Mouse (Mus musculus) cerebellum, adult 9-10 months (tissue): ENCODE measurements at regions not wholly inside any gene's neighbourhood (a gene's known extent, or its start where the extent isn't known, plus 50 kb on each side); places are given as distances from the start of the nearest gene placed in this dataset.

Experiments used
- DNase-seq: peaks from one replicate; pipeline ENCODE4 v3.0.0; 2022

DNA sequence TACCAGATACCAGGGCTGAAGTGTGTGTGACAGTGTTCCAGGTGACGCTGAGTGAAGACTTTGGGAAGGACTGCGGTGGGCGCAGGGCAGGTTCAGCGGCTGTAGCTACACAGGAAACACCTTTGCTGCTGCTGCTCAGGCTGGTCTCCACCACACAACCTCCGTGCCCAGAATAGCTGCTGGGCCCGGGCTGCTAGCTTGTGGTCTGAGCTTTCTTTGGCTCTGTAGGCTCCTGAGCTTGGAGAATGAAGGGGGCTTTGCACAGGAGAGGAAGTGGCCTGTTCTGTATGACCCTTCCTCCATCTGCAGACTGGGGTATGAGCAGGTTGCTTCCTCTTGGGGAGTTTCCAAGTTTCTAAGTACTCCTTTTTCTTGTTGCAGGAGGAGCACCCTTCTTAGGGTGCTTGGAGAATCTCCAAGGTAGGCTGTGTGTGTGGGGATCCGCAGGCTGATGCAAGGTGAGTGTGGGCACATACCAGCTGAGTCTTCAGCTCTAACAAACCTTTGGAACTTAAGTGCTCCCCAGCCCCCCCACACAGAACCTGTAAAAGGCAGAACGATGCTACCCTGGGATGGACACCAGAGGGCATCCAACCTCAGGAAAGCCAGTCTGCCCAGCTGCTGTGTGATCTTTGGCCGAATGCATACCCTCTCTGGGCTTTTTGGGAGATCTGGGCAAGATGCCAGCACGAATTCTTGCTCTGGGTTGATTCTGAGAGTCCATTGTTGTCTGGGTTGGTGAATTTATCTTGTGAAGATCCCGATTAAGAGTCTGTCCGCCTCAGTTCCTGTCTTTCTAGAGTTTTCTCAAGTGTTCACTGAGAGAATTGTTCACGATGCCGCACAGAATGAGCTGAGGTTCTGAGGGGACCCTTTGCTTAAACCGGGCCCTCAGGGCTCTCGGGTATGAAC lies 136.6 kb downstream of the Mn1 start:
- DNase-seq = no peak

DNA sequence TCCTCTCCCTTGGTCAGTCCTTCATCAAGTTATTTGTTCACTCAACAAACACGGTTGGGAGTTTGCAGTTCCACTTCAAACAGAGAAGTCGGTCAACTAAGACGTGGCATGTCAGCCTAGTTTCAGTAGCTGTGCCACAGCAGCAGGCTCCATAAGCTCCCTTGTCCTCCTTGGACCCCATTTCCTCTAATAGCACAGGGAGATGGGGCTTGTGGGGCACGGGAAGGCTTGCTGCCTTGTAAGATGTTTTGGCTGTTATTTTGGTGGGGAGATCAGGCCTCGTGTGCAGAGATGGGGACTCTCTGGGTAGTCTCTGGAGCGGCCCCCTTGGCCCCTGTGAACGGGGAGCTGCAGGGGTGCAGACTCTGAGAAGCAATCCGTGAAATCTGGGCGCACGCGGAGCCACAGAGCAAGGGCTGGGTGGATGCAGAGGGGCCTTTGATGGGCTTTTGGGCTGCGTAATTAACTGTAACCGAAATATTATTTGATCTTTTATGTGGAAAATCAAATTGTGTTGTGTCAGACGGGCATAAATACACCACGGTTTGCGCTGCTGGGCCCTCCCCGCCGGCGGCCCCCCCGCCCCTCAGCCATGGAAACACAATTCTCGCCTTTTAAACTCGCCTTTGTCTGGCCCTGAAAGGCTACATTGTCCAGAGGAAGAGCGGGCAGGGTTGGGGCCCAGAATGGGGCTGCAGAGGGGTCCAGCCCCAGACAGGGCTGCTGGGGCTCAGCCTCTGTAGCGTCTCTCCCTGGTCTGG lies 137.6 kb downstream of the Mn1 start:
- DNase-seq = peak; percentile 5

DNA sequence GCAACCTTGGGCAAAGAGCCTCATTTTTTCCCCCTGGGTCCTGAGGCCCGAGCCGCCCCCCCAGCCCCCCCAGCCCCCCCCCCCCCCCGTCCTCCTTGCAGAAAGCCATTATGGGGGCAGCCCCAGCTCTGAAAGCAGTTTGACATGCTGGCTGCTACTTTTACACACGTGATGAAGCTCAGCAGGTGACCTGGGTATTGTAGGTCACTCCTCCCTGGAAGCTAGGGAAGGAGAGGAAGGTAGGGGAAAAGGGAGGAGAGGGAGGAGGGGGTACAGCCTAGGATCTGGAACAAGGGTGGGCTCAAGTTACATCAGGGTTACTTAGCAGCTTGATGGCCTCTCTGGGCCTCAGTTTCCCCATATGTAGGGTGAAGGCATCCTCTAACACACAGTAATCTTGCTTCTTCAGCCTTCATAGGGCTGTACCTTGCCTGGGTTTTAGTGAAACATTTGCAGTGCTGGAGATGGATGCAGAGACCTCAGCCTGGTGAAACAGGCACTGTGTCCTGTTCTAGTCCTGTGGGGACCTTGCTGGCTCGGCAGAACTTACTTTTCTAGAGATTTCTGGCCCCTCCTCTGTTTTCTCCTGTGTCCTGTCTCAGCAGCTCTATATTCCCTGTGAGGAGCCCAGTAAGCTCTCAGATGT lies 138.3 kb downstream of the Mn1 start:
- no peak for DNase-seq

DNA sequence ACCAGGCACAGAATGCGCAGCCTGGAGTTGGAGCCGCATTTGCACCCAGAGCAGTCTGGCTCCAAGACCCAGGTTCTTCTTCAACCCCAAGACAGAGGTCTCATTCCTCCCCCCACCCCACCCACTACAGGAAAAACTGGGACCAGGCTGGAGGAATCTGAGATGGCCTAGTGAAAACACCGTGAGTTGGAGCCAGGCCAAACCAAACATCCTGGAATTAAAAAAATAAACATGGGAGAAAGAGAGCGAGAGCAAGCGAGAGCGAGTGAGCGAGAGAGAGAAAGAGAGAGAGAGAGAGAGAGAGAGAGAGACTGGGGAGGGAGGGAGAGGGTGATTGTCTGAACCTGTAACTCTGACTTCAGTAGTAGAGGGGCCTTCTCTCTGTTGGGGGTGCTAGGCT lies 138.8 kb downstream of the Mn1 start:
- DNase-seq = no peak

DNA sequence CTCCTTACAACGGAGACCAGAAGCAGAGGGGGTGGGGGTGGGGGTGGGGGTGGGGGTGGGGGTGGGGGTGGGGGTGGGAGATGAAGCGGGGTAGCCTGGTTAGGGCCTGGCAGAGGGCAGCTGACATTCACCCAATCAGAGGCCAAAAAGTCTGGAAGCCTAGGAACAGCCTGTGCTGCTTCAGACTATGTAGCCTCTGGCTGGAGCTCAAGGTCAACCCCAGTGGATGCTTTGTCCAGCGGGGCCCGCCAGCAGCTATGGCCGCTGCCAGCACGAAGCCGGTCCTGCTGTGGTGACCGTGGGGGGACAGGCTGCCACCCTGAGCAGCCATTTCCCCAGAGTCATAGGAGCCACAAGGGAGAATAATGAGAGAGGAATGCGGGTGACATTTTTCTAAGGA lies 143.3 kb downstream of the Mn1 start:
- no peak for DNase-seq

DNA sequence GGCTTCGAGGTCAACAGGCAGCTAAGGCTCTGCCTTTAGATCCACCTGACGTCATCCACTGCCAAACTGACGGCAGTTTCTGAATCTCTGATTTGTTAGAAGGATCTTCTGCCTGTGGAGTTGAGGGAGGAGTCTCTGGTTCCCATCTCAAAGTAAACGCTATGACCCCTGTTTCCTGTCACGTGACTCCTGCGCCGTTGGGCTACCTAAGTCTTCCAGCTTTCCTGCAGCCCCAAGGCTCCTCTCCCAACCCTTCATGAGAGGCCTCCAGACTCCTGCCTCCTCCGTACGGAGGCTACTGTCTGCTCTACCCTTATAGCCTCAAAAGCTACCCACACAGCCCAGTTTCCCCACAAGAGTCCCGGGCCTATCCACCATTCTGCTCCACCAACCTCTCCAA lies 144.1 kb downstream of the Mn1 start:
- DNase-seq = no peak

DNA sequence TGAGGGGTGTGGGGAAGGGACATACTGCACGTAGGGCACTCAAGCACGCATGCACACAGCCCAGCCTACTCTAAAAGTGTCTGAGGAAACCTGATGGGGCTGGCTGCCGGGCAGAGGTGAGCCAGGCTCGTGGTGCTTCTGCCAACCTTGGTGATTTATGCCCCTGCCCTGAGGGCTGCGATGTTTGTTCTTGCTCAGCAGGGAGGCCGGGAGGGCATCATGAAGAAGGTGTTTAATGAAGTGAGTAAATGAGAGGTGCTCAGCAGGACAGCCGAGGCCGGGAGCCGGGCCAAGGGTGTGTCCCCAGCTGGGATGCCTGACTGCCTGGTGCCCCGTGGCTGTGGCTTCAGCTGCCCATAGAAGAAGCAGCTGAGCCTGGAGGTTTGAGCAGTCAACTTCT lies 153.7 kb downstream of the Mn1 start:
- DNase-seq = no peak

DNA sequence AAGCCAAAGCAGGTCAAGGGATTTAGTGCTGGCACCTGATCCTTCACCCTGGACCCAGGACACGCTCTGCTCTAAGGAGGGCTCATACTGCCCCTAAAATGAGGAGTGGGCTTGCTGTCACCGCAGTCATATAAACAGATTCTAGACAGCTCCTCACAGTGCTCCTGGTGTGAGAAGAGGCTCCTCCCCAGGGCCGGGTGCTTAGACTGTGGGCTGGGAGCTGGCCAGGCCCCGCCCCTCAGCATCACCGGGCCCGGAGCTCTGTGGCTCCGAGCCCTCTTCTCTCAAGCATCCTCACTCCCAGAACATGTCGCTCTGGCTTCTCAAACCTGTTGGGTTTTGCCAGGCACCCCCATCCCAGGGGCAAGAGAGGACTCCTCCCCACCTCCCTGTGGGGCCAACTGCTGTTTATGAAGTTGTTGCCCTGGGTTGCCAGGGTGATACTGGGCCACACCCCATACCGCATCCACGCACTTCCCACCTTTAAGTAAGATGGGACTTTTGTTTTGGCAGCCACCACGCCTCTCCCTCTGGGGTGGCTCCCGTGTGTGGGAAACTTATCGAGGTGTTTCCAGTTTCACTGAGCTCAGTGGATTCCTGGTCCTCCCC lies 156.2 kb downstream of the Mn1 start:
- no peak for DNase-seq

DNA sequence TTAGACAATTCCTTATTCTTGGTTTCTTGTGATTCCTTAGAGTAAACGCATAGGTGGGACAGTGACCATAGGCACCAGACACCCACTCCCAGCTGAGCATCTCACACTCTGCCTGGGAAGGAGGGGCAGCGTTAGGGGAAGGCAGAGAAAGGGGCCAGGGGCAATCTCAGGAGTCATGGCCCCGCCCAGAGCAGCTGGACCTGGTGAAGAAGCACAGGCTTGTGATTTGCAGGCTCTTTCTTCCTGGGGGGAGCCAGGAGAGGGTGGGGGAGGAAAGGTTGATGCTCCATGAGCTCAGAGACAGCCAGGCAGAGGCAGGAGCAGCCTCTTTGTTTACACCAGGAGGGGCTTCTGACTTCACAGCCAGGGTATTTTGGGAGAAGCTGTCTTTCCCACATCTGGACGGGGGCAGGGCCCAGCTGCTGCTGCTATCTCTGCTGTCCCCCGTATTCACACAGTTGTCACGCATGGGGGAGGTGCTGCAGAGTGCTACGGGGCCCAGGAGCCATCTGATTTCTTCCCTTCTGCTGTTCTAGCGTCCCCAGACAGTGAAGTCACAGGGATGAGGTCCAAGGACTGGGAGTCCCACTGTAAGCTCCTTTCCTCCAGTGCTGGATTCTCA lies 157.2 kb downstream of the Mn1 start:
- DNase-seq = no peak

DNA sequence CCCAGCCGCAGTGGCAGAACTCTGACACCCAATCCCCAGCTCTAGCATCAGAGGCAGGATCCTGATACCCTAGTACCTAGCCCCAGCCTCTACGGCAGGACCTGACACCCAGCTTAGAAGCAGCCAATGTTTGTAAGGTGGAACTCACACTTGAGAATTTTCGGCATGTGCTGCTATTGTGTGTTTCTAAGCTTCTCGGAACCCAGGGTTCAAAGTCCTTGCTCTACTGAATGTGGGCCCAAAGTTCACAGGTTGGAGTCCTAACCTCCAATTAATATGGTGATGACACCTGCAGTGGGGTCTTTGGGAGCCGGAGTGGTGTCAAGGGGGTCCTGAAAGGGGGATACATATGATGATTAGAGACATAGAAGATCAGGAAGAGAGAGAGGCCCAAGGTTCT lies 158.2 kb downstream of the Mn1 start:
- no peak for DNase-seq

DNA sequence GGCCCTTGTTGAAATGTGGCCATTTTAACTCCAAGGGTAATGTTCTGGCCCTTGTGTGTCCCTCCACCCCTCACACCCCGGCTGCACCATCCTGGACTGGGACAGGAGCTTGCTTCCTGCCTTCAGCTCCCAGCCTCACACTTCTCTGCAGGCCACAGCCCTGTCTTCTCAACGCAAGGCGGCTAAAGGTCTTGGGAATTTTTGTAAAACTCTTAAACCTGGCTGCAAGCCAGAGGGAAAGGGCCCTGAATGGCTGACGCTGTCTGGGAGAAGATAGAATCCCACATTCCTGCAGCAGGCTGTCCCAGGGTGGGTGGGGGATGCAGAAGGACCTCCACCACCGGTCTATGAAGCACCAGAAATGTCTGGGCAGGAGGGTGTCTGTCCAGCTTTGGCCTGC lies 156.3 kb upstream of the Gm26897 start:
- no peak for DNase-seq

DNA sequence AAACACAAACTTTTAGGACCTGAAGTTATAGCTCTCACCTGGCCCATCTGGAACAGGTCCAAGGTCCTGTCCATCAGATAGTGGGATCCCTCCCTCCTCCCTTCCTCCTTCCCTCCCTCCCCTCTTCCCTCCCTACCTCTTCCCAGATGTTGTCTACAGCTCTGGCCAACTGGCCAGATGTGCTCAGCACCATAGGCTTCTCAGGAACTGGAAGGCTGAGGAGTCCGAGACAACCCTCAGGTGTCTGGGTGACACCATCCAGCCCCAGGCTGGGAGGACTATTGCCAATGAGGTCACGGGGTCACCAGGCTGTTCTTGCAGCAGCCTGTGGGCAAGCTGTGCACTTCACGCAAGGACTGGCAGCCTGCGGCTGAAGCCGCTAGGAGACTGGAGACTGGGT lies 155.6 kb upstream of the Gm26897 start:
- DNase-seq = no peak

DNA sequence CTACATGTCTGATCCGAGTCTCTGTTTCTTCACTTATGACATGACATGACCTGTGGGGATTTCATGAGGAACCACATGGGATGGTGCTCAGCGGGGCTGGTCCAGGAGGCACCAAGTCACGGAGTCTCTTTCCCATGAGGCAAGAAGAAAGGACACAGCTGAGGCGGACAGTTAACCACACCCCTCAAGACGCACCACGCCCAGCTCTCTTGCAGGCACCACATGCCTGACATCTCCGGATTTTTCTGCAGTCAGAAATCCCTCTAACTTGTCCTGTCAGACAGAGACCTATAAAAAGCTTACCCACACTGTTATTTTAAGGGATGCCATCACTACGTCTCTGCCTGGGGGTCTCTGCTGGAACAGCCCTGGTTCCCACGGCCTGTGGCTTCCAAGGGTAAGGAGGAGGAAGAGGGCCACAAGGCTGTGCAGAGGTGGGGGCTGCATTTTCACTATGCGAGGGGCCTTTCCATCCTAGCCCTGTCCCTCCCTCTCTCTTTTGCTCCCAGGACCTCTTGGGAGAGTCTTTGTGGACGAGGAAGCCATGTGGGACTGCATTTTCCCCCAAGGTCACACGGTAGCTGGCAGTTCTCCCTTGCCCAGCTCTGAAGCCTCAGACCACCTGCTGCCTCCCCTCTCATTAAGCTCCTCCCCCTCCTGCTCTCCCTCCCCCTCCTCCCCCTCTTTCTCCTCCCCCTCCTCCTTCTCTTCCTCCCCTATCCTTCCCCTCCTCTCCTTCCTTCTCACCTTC lies 154.6 kb upstream of the Gm26897 start:
- no peak for DNase-seq

DNA sequence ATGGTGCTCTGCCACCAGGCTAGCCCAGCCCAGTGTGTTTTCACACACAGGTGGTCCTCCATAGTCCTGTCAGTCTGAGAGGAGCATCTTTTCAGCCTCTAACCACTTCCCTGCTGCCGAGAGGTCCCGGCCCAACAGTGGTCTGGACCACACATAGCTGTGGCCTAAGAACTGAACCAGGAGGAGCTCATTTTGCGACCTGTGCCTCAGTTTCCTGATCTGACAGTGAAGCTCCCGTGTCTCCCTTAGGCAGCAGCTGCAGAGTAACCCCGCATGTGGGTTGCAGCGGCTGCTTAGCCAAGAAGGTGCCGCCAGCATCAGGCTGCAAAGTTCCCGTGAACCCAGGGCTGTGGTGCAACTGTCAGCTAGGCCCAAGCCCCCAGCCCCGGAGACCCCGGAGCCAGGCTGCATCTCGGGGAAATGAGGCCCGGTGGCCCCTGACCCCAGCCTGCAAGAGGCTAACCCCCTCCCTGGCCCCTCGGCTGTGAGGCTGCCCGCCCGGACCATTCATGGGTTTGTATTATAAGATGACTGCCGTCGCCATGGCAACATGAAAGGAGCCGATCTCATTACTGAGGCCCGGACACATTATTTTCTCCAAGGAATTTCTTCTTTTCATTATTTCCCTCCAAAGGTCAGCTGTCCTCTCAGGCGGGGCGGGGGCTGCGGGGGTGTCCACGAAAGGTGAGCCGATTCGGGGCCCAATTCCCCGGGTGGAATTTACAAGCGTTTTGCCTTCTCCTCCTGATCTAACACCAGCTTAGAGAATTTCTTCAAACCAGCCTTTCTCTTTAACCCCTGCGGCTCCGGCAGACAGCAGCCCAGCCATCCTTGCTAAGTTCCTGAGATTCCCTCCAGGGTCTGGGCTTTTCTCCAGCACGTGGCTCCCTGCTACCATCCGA lies 152.6 kb upstream of the Gm26897 start:
- DNase-seq = no peak

DNA sequence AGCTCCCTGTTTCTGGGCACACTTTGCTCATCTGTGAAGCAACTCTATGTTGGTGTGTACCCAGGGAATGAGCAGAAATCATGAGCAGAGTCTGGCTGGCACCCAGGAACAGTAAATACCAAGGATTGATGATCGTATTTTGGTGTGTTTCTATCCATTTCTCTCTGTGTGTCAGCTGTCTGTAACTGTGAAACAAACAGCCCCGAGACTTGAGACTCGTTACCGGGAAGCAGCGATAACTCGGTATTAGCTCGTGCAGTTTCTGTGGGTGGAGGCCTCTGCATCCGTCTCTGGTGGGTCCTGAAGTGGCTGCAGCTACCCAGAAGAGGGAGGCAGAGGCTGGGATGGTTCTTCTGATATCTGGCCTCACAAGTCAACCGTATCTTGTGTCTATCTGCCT lies 151.7 kb upstream of the Gm26897 start:
- no peak for DNase-seq

DNA sequence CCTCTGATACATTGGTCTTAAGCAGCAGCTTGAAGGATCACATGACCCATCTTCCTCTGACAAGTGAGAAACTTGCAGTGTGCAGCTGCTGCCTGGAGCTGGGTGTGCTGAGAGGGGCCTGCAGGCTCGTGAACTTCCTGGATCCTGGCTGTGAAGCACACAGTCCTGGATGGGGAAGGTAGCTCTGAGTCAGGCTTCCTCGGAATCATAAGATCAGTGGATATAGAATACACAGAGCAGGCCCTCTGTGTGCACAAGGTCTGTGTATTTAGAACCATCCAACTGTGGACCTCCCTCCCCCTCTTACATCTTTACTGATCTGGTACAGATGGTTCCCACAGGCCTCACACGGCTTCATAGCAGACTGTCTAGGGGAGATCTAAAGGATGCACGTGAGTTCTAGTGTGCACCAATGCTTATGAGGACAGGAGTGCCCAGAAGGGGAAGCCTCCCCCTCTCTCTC lies 143.1 kb upstream of the Gm26897 start:
- no peak for DNase-seq

DNA sequence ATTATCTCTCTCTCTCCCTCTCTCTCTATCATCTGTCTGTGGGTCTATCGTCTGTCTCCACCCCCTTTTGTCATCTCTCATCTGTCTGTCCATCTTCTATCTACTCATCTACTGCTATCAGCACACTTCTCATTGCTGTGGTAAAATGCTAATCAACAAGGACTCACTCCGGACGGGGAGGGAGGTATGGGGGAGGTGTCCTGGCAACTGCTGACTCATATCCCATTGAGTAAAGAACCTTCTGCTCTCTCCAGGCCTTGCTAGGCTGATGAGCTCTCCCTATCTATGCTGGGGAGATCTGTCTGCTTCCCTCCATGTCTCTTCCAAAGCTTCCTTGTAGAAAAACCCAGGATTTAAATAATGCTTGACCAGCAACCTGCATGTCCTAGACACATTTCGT lies 140.9 kb upstream of the Gm26897 start:
- DNase-seq = no peak

DNA sequence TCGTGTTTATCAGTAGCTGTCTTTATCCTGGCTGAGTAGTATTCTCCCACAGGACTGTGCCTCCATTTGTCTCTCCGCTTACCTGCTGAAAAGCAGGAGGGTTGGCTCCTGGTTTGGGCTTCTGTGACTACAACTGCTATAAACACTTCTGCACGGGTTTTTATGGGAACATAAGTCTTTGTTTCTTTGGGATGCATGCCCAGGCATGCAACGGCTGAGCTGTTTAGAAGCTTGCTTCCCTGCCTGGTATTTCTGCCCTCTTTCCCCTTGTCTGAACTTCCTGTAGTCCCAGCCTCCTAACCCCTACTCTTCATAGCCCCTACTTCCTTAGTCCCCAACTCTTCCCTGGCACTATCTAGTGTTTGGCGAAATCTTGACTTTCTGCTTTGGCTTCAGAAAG lies 139.6 kb upstream of the Gm26897 start:
- DNase-seq = no peak

DNA sequence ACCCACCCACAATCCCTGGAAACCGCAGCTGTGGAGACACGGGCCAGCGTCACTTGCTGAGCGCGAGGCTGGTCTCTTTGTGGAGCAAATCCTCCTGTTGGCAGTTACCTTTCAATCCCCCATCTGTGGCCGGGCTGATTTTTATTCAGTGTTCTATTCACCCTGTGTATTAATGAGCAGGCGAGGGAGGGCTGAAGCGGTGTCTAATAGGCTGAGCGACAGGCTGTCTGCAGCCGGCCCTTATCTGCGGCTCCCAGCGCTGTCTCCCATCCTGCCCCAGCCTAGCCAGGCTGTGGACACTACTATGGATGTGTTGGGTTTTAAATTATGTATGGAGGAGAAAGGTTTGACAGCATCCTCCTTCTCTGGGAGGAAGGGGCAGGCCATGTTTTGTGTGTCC lies 138.3 kb upstream of the Gm26897 start:
- DNase-seq = no peak

DNA sequence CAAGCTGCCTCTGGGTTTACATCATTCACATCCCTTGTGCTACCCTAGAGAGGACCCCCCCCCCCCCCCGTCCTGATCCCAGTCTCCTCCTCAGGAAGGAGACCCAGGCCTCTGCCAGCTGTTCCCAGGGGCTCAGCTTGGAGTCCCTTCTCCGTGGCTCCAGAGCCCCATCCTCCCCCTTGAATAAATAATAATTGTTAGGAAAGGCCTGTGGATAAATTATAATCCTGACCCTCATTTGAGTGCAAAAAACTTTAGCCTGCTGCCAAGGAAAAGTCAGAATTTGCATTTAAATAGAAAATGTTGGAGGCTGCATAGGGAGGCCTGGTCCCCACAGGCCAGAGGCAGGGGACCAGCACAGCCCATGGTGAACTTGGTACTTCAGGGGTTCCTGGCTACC lies 136.0 kb upstream of the Gm26897 start:
- DNase-seq = no peak
